Mouse (Mus musculus) induced T-regulatory cell, adult 2 months (primary cell): ENCODE results near the gene Mecom.

Source experiments
- DNase-seq: peaks from one replicate; pipeline ENCODE4 v3.0.0-alpha.2; 2012; ENCODE audit warnings: low read depth

Gene Mecom

DNA sequence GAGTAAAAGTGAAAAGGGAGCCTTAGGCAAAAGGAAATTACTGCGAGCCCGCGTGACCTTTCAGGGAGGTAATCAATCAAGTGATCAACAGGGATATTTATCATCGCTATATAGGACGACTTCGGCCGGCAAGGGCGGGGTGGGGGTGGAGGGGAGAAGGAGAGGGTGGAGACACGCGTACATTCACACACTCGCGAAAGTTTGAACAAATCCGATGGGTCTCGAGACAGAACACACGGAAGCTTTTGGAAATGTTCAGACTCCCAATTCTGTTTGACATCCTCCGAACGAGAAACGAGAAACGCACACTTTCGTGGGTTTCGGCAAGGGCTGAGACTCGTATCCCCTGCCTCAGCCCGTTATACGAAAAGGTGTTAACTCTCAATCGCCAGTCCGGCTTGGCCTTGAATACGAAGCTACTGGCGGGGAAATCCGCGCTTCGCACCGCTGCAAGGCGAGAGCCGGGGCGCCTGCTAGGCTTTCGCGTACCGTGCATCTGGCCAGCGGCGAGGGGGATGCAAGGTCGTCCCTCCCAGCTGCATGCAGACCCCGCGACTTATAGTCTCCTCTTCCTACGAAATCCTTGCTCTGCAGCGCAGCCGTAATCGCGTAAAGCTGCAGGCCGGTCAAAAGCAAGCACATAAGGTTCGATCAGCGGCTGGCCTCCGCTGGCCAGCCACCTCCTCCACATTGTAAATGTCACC lies 33.6 kb downstream of the Mecom start:
- peak; percentile 20 for DNase-seq

DNA sequence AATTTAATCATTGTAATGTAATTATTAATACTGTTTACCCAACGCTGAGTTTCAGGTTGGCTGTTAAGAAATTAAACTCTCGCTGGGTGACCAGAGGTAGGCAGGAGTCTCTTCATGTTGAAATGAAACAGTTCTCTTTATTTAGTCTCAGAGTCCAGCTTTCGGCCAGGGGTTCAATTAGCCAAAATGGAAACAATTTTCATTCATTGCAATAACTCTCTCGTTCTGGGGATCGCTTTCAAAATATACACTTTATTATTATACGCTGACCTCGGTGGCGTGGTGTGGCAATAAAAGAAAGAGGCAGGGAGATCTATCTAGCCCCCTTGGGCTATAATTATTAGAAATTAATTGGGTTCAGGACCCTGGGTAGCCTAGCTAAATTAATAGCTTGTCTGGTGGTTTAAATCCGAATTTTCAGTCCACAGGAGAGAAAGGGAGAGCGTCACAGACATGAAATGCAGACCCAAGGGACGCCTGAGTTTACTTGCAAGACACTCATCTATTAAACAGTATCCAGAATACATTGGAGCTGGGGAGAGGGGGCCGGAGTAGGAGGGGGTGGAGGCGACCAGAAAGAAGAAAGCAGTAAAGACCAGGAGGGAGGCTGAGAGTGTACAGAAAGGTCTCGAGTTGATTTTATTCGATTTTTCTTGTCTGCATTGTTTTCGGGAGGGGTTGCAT lies 34.4 kb downstream of the Mecom start:
- DNase-seq: no peak

DNA sequence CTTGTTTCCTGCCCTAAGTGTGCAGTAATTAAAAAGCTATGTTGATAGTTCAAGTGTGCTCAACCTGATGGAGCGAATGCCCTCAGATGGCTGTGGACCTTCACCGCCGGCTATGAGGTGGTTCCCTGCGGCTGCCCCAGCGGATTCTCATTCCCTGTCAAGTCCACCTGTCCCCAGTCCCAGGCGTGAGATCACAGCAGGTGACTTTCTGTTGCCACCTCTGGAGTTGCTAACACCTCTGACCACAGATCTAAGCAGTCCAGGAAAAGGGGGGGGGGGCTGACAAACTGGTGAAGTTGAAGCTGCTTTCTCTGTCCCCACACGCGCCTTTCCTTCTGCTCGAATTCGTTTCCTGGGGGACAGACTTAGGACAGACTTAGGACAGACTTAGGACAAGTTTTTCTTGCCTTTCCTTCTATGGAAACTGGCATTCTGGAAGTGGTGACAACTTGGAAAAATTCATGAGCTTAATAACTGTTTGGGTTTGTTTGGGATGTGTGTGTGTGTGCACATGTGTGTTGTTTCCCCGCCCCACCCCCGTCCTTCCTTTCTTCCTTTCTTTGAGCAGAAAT lies 35.3 kb downstream of the Mecom start:
- no peak for DNase-seq

DNA sequence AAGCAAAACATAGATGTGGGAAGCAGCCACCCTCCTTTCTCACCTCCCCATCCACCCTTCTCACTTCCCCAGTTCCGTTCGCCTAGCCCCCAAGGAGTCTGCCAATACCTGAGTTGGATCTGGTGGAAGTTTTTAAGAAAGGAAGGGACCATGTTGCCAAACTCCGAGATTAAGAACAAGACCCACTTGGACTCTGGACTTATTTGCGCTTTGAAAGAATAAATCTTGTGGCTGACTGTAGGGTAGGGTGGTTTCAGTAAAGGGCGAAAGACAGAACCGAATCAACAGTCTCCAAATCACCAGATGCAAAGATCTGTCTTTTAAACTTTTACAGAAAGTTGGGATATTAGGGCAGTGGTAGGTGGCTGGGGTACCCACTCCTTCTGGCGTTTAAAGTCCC lies 36.0 kb downstream of the Mecom start:
- DNase-seq: no peak

DNA sequence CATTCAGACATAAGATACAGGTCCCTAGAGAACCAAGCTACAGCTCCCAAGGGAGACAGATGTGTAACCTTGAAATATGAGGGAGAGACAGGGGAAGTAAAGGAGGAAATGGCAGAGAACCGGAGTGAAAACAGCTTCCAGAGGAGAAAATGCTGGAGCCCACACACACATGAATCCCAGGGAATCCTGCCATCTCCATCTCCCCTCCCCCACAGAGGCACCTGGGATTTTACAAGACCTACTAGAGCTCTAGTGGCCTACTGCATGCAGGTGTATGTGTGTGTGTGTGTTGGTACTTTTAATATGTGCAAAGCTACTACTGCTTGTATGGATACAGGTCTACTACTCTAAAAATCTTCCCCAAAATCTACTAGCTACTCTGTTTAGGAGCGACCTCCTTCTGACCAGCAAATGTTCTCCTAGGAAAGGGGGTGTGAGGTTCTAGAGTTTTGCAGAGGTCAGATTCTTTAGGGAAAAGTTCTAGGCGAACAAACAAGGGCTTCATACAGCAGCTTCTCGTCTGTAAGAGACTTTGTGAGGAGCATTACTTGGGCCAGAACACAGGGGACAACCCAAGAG lies 36.7 kb downstream of the Mecom start:
- DNase-seq: no peak

DNA sequence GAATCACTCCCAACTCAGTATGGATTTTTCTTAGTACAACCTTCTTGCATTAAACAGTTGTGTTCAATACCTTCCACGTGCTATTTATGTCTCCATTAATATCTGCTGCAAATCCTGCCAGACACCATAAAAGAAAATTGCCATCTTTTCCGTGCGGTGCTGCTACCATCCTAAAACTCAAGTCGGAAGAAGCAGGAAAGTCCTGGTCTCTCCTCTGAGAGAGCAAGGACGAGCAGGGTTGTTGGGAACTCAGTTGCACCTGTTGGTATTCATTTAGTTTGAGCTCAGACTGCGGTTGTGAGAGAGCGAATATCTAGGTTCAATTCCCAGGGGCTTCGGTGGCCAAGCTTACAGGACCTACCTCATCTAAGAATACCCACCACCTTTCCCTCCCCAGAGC lies 37.2 kb downstream of the Mecom start:
- no peak for DNase-seq

DNA sequence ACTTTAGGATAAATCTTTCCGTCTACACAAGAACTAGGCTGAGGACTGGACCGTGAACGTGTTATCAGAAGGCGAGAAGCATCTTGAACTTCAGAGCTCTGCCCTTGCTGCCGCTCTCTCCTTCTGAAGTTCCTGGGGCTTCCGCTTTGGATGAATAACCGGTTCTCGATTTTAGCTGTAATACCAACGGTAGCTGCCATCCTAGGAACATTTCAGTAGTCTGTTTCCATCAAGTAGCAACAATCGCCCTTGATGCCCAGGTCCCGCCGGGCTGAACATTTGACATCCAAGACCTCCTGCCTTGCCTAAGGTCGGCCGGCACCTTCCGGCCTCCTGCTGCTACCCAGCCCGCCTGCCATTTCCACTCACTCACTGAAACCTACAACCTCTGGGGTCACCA lies 37.7 kb downstream of the Mecom start:
- no peak for DNase-seq

DNA sequence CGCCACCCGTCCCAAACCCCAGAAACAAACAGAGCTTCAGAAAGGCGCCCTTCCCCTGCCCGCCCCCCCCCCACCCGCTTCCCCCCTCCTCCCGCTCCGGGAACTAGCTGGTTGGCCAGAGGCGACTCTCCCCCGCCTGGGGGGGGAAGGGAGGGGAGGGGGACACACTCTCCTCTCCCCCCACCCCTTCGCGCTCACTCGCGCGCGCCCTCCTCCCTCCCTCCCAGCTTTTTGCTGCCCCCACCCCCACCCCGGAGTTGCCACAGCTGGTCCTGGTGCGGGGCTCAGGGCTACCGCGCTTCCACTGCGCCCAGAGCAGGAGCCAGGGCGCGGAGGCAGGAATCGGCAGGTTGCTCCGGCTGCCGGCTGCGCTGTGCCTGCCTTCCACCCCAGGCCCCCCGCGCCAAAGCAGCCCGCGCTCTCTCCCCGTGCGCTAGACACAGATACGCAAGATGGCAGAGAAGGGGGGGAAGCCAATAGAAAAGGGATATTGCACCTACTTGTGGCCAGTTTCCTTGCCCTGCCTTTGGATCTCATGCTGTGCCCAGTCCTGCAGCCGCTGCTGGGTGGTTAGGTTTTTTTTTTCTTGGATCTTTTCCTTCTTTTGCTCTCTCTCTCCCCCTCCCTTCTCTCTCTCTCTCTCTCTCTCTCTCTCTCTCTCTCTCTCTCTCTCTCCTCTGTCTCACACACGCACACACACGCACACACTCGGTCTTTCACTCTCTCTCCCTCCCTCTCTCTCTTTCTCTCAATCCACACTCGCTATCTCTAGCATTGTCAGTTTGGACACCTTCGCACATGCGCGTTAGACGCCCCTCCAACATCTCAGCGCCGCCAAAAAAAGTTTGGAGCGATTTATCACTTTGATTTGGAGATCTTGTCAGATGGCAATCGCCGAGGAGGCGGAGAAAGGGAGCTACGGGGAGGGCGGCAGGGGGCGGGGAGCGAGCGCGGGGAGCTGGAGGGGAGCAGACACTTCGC lies 38.6 kb downstream of the Mecom start:
- DNase-seq: no peak

DNA sequence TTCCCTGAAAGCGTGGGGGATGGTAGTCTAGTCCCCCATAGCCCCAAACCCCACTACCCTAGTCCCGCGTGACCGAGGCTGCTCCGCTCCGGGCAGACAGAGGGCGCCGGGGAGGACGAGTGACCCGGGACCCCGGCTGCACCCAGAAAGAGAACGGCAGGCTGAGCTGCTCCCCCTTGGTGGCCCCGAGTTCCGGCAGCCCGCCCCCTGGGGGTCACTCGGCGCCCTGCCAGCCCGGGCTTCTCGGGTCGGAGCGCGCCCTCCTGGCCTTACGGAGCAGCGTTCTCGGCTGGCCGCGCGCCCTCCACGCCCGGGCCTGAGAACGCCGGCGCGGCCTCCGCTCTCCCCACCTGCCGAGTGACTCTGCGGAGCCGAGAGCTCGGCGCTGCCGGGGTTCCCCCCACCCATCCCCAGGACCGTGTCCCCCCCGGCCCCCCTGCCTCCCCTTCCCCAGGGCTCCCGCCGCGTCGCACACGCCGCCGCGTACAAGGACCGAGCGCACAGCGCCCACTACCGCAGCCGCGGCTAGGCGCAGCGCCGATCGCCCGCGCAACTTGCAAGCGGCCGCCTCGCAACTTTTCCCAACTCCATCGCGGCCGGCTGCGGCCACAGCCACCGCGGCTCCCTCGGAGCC lies 39.4 kb downstream of the Mecom start:
- DNase-seq: peak; percentile 32

DNA sequence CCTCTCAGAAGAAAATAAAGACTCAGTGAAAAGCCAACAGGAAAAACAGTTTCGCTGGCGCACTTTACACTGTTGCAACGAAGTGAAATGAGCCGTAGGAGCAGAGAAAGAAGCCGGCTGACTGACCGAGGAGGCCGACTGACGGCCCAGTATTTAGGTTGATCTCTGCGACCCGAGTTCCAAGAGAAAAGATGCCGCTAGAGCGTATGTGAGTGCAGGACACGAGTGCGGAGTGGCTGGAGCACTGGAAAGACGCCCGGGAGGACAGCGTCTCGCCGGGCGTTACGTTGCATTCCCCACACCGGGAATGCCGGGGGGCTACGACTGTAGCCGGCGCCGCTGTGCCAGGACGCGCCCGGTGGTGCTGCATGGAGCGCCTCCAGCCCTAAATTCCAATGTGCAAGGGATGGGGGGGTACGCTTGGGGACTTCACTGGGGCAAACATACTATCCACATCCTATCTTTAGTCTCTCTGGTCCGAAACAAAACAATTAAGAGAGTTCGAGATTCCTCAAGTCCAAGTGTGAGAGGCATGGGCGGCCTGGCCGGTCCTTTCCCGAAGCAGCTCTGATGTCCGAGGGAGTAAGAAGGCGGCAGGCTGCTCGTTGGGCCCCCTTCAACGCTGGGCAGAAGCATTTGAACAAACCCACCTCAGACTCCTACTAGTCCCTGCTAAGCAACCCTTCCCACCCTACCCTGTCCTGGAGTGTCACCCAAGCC lies 40.1 kb downstream of the Mecom start:
- no peak for DNase-seq

DNA sequence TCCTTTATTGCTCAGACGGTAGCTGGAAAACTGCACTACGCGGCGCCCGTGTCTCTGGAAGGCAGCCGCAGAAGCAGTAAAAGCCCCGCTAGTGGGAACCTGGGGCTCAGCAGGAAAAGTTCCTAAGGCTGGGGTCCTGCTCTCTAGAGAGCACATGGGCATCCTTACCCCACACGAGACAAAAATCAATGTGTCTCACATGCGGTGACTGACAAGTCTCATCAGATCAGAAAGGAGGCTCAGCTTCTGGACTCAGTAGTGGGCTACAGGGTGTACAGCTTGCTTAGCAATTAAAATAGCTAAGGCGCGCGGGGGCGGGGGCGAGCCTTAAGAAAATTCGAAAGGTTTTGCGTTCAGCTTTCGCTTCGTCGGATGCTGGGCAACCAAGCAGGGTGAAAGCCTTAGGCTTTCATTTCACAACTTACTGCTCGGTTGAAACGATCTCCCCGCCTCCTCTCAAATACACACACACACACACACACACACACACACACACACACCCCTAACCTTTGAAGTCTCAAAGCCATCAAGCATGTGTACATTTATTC lies 40.7 kb downstream of the Mecom start:
- DNase-seq: peak; percentile 40

DNA sequence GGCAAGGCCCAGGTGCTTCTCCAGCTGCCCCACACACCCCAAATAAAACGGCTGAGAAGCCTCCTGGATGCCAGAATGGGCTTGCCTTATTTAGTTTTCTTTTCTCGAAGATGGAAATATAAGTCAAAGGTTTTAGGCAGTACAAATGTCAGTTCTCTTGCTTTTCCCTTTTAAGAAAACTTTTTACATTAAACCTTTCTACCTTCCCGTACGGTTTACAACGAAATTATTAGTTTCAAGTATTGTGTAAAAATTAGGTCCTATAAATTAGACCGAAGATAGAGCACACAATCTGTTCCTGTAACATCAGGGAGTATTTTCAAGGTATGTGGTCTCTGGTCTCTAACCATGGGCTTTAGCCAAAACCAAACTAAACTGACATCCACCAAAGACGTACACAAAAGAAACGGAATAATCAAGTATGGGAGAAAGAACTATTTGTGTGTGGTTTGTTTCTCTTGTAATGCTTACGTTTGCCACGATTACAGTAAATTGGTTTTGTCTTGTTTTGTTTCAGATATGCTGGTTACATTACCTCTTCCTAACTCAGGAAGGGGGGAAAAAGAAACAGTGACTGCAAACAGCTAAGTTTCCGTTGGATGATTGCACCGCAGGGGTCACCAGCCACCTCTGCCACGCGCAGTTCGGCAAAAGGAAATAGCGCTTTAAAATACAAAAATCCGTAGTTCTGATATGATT lies 41.3 kb downstream of the Mecom start:
- DNase-seq: peak; percentile 35

DNA sequence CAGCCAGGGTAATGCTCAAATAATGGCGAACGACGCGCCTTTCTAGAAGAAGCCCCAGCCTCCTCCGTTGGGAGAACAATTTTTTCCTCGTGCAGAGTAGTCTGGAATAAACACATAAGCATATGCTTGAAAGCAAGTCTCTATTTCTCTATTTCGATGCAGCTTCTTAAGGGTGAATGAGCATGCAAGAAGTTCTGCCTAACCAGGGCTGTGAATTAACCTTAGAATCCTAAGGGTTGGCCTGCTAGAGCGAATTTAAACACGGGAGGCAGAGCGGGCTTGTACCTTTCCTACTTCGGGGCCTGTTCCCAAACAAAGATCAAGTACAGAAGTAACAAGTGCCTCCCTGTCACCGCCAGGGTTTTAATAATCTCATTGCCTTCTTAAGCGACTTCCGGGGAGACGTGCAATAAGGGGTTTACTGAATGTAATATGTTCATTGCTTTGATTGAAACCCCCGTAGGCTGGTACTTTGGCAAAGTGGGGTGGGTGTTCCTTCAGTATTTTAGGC lies 42.0 kb downstream of the Mecom start:
- peak; percentile 22 for DNase-seq

DNA sequence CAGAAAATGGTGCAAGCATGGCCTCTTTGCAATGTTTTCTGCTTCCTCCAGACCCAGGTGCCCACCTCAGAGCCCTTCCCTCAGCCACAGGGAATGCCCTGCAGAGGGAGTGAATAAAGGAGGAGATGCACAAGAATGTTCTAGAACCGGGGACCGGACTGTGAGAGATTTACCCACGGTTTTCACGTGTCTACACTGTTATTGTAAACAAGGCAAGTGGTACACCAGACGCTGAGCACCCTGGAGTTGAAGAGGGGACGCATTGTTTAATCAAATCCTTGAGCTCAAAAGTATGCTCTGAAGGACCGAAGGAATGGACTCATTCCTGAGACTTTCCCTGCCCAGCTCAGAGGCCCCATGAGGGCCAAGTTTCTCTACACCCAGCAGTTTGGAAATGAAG lies 43.2 kb downstream of the Mecom start:
- DNase-seq: no peak

DNA sequence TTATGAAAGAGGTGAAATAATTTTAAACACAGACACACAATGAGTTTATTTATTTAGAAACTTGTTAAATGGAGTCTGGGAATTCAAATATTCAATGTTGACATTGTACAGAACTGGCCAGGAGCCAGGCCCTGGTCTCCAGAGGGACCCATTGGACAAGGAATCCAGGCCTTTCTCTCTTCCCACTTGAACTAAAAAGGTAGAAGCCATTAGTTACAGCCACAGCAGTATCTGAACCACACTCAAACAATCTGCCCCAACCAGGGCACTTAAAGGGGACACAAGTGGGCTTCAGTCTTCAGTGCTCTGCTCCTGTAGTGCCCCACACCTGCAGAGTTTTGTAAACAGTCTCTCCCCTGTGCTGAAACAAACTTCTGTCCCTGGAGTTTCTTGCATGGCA lies 44.0 kb downstream of the Mecom start:
- DNase-seq: no peak

DNA sequence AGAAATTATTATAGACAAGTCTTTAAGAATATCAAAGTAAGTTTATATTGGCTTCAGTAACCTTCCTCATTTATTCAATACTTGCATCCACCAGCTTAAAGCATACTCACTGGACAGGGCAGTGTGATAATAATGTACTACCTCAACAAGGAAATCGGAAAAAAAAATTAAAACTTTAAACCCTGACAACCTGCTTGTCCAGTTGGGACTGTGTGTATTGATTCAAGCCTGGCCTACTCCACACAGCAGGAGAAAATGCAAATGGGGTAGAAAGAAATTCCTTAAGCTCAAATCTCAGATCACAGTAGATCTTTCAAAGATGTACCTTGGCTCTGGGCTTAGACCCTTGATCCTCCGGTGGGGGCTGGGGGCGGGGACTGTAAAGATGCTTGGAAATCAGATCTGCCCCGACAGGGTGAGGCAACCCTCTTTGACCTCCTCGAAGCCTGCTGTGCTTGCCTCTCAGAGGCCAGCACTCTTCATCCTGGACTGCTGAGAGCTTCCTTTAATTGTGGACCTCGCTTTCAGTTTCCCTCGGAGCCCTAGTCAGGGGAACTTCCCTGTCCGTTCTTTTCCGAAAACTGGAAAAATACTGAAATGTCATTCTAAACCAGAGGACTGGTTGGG lies 49.5 kb downstream of the Mecom start:
- no peak for DNase-seq

DNA sequence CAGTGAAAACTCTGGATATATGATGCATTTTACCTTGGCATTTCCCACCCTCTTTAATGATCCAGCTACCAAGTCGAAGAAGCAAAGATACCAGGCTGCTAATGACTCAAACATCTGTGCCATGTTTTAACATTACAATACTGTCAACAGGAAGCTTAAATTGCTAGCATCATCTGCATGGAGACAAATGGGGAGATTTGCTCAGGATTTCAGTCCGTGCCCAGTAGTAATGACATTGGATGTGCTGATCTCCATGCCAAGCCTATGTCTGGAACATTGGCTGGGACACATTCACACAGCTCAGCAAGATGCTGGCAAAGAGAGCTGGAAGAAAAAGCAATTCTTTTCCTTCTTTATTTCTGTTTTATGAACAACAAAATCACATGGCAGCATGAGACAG lies 53.4 kb downstream of the Mecom start:
- DNase-seq: no peak

DNA sequence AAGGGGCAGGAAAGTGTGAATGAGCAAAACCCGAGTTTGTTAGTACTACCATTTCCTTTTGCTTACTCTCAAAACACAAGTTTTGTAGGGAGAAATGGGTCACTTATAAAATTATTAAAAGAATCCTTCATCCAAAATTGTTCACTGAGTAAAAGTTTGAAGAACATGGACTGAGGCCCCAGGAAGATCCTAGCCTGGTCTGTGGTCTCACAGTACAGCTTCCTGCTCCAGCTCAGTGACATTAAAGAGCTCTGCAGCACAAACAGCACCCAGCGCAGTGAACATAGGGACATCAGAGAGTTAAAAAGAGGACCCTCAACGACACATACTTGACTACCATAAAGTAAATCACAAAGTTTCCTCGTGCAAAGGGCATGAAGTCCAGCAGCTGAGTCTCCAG lies 59.0 kb downstream of the Mecom start:
- no peak for DNase-seq

DNA sequence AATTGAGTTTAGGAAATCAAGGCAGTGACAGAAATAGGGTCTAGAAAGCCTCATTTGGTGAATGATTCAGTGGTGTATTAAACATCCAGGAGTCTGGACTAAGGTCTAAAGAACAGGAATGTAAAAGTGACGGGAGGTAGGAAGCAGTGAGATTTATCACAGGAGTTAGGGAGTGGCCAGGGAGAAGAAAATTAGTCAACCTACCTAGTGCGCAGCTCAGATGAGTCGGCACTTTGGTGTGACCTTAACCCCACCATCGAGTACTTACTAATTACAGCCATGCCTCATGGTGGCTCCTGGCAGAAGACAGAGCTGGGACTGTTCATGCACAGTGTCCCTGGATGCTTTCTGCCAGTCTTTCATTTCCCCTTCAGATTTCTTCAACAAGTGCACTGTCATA lies 61.4 kb downstream of the Mecom start:
- DNase-seq: no peak
